Mouse (Mus musculus): ENCODE measurements around the gene Cdca4. TPM values are rescaled to one million over a fixed set of nuclear protein-coding genes. Genes with fewer than 3 reads are reported as not detected.

The Cdca4 gene
- polyA plus RNA-seq (2014; fragmentation: Illumina TruSeq; extraction: RNeasy Lipid Tissue Mini Kit (QIAGEN cat#74804); ENCODE audit: low read depth, low replicate concordance): 3.3 TPM

GRCm38 (mm10) chr12:112829244-112829864 lies at the start of gene Cdca4:
TSS of gene Cdca4 (minus strand) at chr12:112829423.

DNA sequence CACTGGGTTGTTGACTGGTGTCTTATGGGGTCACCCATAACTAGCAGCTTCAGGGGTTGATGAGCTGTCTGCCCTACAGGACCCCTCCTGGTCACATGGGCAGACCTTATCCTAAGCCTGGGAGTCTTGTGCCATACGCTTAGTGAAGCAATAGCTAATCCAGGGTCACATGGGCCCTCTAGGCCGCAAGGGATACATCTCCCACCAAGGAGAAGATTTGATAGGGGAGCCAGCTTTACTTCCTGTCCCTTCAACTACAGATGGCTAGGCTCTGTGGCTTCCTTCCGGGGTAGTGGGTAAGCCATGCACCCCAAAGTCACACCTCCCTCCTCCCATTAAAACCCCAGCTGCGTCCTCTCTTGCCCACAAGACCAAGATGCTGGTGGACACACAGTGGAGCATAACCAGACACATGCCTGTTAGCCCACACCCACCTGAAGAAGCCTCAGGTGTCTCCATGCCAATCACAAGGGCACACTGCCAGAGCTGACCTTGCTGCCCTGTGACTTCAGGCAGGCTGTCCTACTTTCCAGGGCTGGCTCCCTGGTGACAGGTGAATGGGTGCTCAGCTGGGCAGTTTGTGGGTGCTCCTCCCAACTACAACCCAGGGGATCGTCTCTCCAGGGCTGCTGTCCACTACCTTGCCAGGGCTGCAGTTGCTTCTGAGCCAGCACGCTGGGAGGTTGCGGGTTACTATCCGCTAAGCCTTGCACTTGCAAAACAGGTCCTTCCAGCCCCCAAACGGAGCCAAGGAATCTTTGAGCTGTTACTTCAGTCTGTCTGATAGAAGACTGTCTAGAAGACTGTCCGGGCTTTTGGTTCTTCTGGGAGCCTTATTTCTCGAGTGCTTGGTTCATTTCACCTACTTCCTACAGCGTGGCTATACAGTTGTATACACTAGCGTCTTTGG lies 39.2 kb upstream of the Cdca4 start, which contains the start of gene Gpr132:
TSS of gene Gpr132 (minus strand) at position 51 of the 910 bp plus-strand sequence.

GRCm38 (mm10) chr12:112808587-112809364 lies 20.4 kb downstream of the Cdca4 start, which contains the start of gene Clba1:
TSS of gene Clba1 (plus strand) at chr12:112808937.

DNA sequence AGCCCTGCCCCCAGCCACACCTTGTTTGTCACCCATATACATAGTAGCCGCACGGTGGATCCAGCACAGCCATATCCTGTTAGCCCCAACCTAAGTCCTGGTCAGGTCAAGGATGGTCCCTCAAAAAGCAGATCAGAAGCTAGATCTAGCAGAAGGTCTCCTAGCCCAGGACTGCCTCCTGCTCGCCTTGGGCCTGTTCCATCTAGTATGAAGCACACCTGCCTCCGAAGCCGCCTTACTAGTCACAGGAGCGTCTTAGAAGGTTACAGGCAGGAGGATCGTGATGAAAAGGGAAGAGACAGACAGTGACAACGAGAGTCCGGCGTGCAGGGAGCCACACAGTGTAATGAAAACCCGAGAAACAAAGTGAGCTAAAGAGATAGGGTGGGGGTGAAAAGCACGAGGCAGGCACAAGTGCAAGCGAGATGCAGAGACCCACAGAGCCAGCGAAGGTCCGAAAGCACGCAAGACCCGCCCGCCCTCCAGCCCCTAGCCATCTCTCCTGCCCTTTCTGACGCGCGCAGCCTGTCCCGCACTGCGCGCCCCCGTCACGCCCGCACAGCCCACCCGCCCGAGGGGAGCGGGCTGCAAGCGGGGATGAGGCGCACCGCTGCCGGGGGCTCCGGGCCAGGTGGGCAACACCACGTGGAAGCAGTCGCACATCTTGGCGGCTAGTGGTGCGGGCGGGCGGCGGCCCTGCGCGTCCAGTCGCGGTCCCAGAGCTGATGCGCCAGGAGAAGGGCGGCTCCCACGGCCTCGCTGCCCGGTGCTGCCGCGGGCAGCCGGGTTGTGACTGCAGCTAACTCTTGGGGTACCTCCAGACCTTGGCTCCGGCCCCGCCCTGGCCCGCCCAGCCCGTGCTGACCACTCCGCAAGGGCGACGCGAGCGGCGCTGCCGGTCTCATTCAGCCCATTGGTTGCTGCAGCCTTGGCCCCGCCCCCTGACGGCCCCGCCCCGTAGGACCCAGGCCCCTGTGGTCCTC lies 27.1 kb downstream of the Cdca4 start, which contains the start of gene Ahnak2:
TSS of gene Ahnak2 (minus strand) at position 794 of the 983 bp plus-strand sequence.

Other genes starting within 250 kb of the Cdca4 start
- gene Inf2, start 240.6 kb downstream of the Cdca4 start, polyA plus RNA-seq (2014; fragmentation: Illumina TruSeq; extraction: RNeasy Lipid Tissue Mini Kit (QIAGEN cat#74804); ENCODE audit: low read depth, low replicate concordance): 0.24 TPM
- gene Adssl1, start 209.4 kb downstream of the Cdca4 start, polyA plus RNA-seq (2014; fragmentation: Illumina TruSeq; extraction: RNeasy Lipid Tissue Mini Kit (QIAGEN cat#74804); ENCODE audit: low read depth, low replicate concordance): 1.5 TPM
- 1.9 TPM for gene Siva1, start 184.7 kb downstream of the Cdca4 start, polyA plus RNA-seq (2014; fragmentation: Illumina TruSeq; extraction: RNeasy Lipid Tissue Mini Kit (QIAGEN cat#74804); ENCODE audit: low read depth, low replicate concordance)
- 2.5 TPM for gene Akt1, start 154.5 kb downstream of the Cdca4 start, polyA plus RNA-seq (2014; fragmentation: Illumina TruSeq; extraction: RNeasy Lipid Tissue Mini Kit (QIAGEN cat#74804); ENCODE audit: low read depth, low replicate concordance)
- gene Zbtb42, start 150.6 kb downstream of the Cdca4 start, polyA plus RNA-seq (2014; fragmentation: Illumina TruSeq; extraction: RNeasy Lipid Tissue Mini Kit (QIAGEN cat#74804); ENCODE audit: low read depth, low replicate concordance): 0.24 TPM
- 23.6 TPM for gene Cep170b, start 109.0 kb downstream of the Cdca4 start, polyA plus RNA-seq (2014; fragmentation: Illumina TruSeq; extraction: RNeasy Lipid Tissue Mini Kit (QIAGEN cat#74804); ENCODE audit: low read depth, low replicate concordance)
- gene Pld4, start 68.8 kb downstream of the Cdca4 start, polyA plus RNA-seq (2014; fragmentation: Illumina TruSeq; extraction: RNeasy Lipid Tissue Mini Kit (QIAGEN cat#74804); ENCODE audit: low read depth, low replicate concordance): 0.20 TPM
- gene Ahnak2, start 26.8 kb downstream of the Cdca4 start, polyA plus RNA-seq (2014; fragmentation: Illumina TruSeq; extraction: RNeasy Lipid Tissue Mini Kit (QIAGEN cat#74804); ENCODE audit: low read depth, low replicate concordance): 0.16 TPM
- gene Clba1, start 20.5 kb downstream of the Cdca4 start, polyA plus RNA-seq (2014; fragmentation: Illumina TruSeq; extraction: RNeasy Lipid Tissue Mini Kit (QIAGEN cat#74804); ENCODE audit: low read depth, low replicate concordance): 5.5 TPM
- gene Gpr132, start 38.8 kb upstream of the Cdca4 start, polyA plus RNA-seq (2014; fragmentation: Illumina TruSeq; extraction: RNeasy Lipid Tissue Mini Kit (QIAGEN cat#74804); ENCODE audit: low read depth, low replicate concordance): not detected
- gene Jag2, start 100.4 kb upstream of the Cdca4 start, polyA plus RNA-seq (2014; fragmentation: Illumina TruSeq; extraction: RNeasy Lipid Tissue Mini Kit (QIAGEN cat#74804); ENCODE audit: low read depth, low replicate concordance): 0.12 TPM
- 0.44 TPM for gene Nudt14, start 112.7 kb upstream of the Cdca4 start, polyA plus RNA-seq (2014; fragmentation: Illumina TruSeq; extraction: RNeasy Lipid Tissue Mini Kit (QIAGEN cat#74804); ENCODE audit: low read depth, low replicate concordance)
- gene Btbd6, start 147.1 kb upstream of the Cdca4 start, polyA plus RNA-seq (2014; fragmentation: Illumina TruSeq; extraction: RNeasy Lipid Tissue Mini Kit (QIAGEN cat#74804); ENCODE audit: low read depth, low replicate concordance): 1.3 TPM
- 14.1 TPM for gene Brf1, start 171.3 kb upstream of the Cdca4 start, polyA plus RNA-seq (2014; fragmentation: Illumina TruSeq; extraction: RNeasy Lipid Tissue Mini Kit (QIAGEN cat#74804); ENCODE audit: low read depth, low replicate concordance)
- gene Pacs2, start 185.1 kb upstream of the Cdca4 start, polyA plus RNA-seq (2014; fragmentation: Illumina TruSeq; extraction: RNeasy Lipid Tissue Mini Kit (QIAGEN cat#74804); ENCODE audit: low read depth, low replicate concordance): 6.4 TPM
- gene Tex22, start 245.1 kb upstream of the Cdca4 start, polyA plus RNA-seq (2014; fragmentation: Illumina TruSeq; extraction: RNeasy Lipid Tissue Mini Kit (QIAGEN cat#74804); ENCODE audit: low read depth, low replicate concordance): not detected

Data from kidney, adult 10 weeks (tissue).